Mouse (Mus musculus) cerebellum, adult 9-11 months (tissue): ENCODE results near the gene D5Ertd579e.

ENCODE experiments used
- DNase-seq: peaks from one replicate; pipeline ENCODE4 v3.0.0; 2022

The D5Ertd579e gene

GRCm38 (mm10) chr5:36564530-36564929 lies 131.3 kb downstream of the D5Ertd579e start:
- no peak for DNase-seq

- no peak for DNase-seq
These were observed 132.1 kb downstream of the D5Ertd579e start for GRCm38 (mm10) chr5:36563741-36564140.

- no peak for DNase-seq
These were observed 132.9 kb downstream of the D5Ertd579e start for GRCm38 (mm10) chr5:36562791-36563445.

DNA sequence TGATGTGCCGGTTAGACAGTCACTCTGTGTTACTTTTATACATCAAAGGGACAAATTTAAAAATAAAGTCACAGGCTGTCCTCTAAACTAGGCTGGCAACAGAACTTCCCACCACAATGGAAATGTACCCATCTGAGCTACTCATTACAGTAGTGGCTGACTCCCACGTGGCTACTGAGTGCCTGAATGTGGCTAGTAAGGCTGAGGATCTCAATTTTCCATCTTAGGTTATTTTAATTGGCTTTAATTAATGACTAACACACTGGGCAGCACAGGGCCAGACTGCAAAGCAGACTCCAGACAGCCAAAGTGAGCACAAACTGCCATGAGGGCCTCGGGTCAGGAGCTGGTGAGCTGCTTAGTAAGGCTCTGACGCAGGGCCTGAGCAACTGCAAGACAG lies 134.3 kb downstream of the D5Ertd579e start:
- no peak for DNase-seq

GRCm38 (mm10) chr5:36560490-36560889 lies 135.3 kb downstream of the D5Ertd579e start:
- DNase-seq, result no peak

GRCm38 (mm10) chr5:36559510-36560235 lies 136.2 kb downstream of the D5Ertd579e start:
- DNase-seq, result no peak

DNA sequence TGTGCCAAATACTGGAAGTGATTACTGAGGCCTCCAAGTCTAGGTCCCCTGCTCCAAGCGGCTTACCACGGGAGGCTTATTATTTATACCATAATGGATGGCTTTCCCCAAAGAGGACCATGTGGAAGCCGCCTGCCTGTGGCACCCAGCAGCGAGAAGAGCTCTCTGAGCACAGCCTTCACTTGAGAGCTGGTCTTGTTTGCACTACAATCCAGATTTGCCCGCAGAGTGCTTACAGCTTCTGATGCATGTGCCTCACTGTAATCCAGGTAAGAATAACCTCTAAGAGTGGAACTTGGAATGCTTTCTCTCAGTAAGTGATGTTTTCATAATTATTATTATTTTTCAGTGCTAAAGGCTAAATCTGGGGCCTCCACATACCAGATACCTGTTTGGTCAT lies 136.7 kb downstream of the D5Ertd579e start:
- no peak for DNase-seq

- DNase-seq, result no peak
These were observed 137.3 kb downstream of the D5Ertd579e start for GRCm38 (mm10) chr5:36558526-36558925.

DNA sequence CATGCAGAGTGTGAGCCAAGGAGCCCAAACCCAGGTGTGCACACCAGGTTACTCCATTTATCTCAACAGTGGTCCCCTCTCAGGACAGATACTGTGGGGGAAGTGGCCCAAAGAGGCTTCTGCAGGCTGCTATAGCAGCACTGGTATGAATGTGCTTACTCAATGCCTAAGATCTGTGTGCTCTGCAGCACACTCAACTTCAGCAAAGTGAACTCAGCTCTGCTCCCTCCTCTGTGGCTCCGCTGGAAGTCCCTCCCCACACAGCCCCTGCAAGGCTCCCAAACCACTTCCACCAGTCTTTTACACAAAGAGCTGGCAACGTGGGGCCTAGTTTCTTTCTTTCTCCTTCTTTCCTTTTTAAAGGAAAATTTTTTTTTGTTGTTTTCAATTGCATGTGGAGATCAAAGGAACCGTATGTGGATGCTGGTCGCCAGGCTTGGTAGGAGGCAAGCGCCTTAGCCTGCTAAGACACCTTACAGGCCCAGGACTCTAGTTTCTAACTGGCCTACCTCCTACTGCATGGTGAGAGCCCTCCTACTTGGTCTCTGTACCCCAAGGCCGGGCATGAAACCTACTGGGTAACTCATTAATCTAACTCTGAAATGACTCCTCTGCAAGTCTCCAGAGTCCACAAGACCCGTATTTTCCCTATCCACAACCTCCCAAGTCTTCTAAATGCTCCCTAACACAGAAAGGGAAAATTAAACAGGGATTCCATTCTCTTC lies 138.1 kb downstream of the D5Ertd579e start:
- DNase-seq, result no peak

DNA sequence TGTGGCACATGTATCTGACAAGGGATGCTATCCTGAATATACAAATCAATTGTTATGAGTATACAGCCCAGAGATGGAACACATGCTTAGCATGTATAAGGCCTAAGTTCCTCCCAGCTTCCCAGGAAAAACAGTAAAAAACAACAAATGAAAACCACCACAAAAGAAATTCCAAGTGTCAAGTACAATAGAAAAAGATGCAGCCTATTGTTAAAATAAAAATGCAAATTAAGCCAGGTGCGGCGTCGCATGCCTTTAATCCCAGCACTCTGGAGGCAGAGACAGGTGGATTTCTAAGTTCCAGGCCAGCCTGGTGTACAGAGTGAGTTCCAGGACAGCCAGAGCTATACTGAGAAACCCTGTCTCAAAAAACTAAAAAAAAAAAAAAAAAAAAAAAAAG lies 138.9 kb downstream of the D5Ertd579e start:
- no peak for DNase-seq

DNA sequence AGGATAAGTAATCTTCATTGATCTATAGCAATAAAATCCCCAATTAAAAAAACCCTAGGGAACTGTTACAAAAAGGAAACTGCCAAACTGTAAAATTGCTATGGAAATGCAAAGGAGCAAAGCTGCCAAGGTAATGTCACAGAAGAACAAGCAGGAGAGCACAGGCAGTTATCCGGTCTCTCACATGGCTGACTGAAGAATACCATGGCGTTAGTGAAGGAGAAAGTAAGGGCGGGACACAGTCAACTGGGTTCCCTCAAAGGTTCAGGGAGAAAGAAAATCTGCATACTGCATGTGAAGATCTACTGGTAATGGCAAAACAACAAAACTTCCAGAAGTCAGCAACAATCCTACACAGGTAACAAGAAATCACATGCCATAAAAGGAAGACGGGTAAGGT lies 139.5 kb downstream of the D5Ertd579e start:
- no peak for DNase-seq

DNA sequence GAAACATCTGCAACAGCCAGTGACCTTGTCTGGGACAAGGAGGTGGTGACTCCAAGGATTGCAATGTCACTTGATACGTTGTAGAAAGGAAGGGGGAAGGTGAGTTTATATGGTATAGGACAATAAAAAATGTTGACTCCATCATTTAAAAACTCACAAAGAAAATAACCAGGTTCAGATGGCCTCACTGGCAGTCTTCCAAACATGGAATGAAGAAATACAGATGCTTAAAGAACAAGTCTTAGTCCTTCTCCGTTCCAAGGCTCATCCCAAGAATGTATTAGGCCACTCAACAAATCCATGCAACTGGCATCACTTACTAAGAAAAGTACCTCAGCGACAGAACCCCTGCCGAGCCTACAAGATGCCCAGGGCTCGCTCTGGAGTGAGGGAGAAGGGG lies 141.3 kb downstream of the D5Ertd579e start:
- DNase-seq, result no peak

GRCm38 (mm10) chr5:36553886-36554285 lies 141.9 kb downstream of the D5Ertd579e start:
- DNase-seq, result no peak

GRCm38 (mm10) chr5:36553056-36553606 lies 142.7 kb downstream of the D5Ertd579e start:
- no peak for DNase-seq

DNA sequence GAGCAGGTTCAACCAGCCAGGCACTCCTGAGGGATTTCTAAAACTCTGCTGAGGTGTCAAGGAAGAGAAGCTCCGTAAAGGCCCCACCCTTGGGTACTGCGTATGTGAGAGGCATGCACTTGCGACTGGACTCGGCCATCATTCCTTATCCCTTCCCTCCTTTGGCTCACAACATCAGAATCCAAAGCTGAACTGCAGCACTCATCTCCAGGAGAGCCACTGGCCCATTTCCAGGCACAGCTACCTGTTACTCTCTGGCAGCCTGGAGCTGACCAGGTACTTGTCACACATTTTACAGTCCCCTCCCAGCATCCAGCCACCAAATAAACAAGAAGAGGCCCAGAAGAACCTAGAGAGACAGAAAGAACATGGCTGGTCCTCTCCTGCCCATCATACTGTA lies 143.4 kb downstream of the D5Ertd579e start:
- DNase-seq, result no peak
